Mouse (Mus musculus): ENCODE results near the gene Acaca. TPM values are rescaled to one million over a fixed set of nuclear protein-coding genes. Genes with fewer than 3 reads are reported as not detected.
A peak's percentile ranks its signal among the peaks of the same experiment; 100 is the strongest.

Acaca gene
- polyA plus RNA-seq, 1 experiment from 2014 or later: 5.5 TPM

DNA sequence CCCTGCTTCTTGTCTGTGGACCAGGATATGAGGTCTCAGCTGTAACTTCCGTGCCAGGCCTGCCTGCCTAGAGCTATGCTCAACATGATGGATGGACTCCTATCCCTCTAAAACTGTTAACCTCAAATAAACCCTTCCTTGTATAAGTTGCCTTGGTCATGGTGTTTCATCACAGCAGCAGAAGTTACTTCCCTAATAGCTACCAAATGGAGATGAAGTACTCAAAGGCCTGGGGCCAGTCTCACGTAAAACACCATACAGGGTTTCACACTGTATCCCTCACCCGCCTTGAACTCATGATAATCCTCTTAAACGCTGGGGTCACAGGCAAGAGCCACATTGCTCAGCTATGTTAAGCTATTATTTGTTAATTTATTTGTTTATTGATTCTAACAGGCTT is 12.0 kb upstream of the Acaca start:
- no peak overlapping the region for H3K4me3 ChIP-seq (replicated peaks; ENCODE audit: low read depth, low read length)
- no peak for TF ChIP-seq CTCF (IDR thresholded peaks at IDR 0.05; ENCODE audit: low read depth)
- no peaks in the 10 kb centered on the region for H3K9me3 ChIP-seq (replicated peaks; ENCODE audit: low read length)
- H3K27ac ChIP-seq: no peak overlapping the region
- H3K9ac ChIP-seq (ENCODE audit: low read depth, low read length): no peak overlapping the region
- peaks cover 35% of the 10 kb centered on the region for H3K36me3 ChIP-seq (ENCODE audit: insufficient read depth, low read length)
- H3K4me1 ChIP-seq (replicated peaks; ENCODE audit: insufficient read depth, low read length): no peaks in the 10 kb centered on the region
- no peak for ATAC-seq (replicated peaks; ENCODE audit: low FRiP score, low read depth)
- DNase-seq (ENCODE audit: low spot score): no peak
- no peaks in the 10 kb centered on the region for H3K27me3 ChIP-seq (ENCODE audit: insufficient read depth, low read length)
- 95% methylated on average over 4 of the region's 4 CpGs for WGBS
- no peak overlapping the region for H3K4me2 ChIP-seq (ENCODE audit: low read length)

DNA sequence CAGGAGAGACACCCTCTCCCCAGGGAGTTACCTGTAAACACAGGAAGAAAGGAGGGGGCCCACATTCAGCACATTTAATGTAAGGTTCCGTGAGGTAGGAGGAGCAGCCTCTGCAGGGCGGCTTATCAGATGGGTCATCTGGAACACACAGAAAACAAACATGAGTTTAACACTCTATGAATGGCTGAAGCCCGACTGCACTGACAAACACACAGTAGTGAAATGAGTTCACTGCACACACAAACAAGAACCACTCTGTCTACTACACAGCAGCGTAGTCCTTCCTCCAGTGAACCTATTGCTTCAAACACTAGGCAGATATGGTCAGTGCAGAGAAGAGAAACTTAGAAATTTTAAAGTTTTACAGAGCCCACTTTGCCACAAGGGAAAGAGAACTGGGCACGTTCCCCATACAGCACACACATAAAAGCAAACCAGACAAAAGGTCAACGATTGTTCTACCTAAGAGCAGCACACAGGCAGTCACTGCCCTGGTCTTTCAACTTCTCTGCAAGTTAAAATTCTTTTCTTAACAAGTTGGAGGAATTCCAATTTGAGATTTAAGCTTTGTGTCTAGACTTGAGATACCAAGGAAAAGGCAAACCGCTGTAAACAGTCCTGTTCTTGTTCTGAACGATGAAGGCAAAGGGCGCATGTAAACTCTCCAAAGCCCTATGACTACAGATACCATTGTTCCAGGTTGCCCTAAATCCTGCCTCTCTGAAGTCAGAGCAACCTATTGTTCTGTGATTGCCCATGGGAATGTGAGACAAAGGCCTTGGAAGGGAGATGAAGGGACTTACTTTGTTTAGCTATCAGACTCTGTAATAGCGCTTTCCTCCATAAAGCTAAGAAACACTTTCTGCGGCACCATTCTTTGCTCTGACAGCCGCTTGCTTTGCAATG is 8.2 kb upstream of the Acaca start:
- DNase-seq (ENCODE audit: low spot score) (no peak), ATAC-seq (replicated peaks; ENCODE audit: low FRiP score, low read depth) (no peak)
- H3K27me3 ChIP-seq (ENCODE audit: insufficient read depth, low read length): no peaks in the 10 kb centered on the region
- no peak for TF ChIP-seq CTCF (IDR thresholded peaks at IDR 0.05; ENCODE audit: low read depth)
- H3K4me1 ChIP-seq (replicated peaks; ENCODE audit: insufficient read depth, low read length): no peaks in the 10 kb centered on the region
- H3K4me2 ChIP-seq (ENCODE audit: low read length): no peak overlapping the region
- 78% methylated on average over 12 of the region's 12 CpGs for WGBS
- no peak overlapping the region for H3K27ac ChIP-seq
- H3K4me3 ChIP-seq (replicated peaks; ENCODE audit: low read depth, low read length): no peak overlapping the region
- H3K9ac ChIP-seq (ENCODE audit: low read depth, low read length): no peak overlapping the region
- no peaks in the 10 kb centered on the region for H3K9me3 ChIP-seq (replicated peaks; ENCODE audit: low read length)
- peaks cover 35% of the 10 kb centered on the region for H3K36me3 ChIP-seq (ENCODE audit: insufficient read depth, low read length)

DNA sequence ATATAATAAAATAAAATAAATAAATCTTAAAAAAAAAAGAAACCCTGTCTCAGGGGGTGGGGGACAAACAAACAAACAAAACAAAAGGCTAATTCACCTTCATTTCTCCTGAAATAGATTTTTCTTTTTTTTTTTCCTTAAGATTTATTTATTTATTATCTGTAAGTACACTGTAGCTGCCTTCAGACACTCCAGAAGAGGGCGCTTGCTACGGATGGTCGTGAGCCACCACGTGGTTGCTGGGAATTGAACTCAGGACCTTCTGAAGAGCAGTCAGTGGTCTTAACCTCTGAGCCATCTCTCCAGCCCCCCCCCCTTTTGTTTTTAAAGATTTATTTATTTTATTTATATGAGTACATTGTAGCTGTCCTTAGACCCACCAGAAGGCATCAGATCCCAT is 1.5 kb upstream of the Acaca start:
- H3K4me3 ChIP-seq (replicated peaks; ENCODE audit: low read depth, low read length): no peak overlapping the region
- 77% methylated on average over 4 of the region's 4 CpGs for WGBS
- DNase-seq (ENCODE audit: low spot score) (no peak), ATAC-seq (replicated peaks; ENCODE audit: low FRiP score, low read depth) (no peak)
- H3K27ac ChIP-seq: no peak overlapping the region
- no peak overlapping the region for H3K4me2 ChIP-seq (ENCODE audit: low read length)
- H3K9me3 ChIP-seq (replicated peaks; ENCODE audit: low read length): no peaks in the 10 kb centered on the region
- peak; percentile 32 for TF ChIP-seq CTCF (IDR thresholded peaks at IDR 0.05; ENCODE audit: low read depth)
- H3K36me3 ChIP-seq (ENCODE audit: insufficient read depth, low read length): no peaks in the 10 kb centered on the region
- H3K4me1 ChIP-seq (replicated peaks; ENCODE audit: insufficient read depth, low read length): no peaks in the 10 kb centered on the region
- H3K9ac ChIP-seq (ENCODE audit: low read depth, low read length): no peak overlapping the region
- H3K27me3 ChIP-seq (ENCODE audit: insufficient read depth, low read length): no peaks in the 10 kb centered on the region

DNA sequence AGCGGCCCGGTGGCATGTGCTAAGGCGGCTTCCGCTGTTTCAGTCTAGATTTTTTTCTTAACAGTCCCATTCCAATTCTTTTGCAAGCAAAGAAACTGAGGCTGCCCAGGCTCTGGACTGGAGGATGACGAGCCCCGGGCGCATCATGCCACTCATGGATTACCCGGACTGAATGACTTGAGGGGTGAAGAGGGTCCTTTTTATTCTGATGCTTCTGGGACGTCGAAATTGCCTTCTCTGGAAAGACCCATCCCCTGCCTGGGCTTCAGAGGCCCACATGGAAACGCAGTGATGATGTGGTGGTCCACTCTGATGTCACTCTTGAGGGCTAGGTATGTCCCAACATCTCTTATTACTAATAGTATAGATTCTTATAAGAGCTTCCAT is 320 bp downstream of the Acaca start:
- Histone ChIP-seq H3K36me3 (ENCODE audit: insufficient read depth, low read length) (no peaks in the 10 kb centered on the region), H3K27me3 (ENCODE audit: insufficient read depth, low read length) (no peaks in the 10 kb centered on the region), H3K9ac (ENCODE audit: low read depth, low read length) (peak overlapping the region; percentile 76), H3K4me1 (replicated peaks; ENCODE audit: insufficient read depth, low read length) (no peaks in the 10 kb centered on the region), H3K27ac (no peak overlapping the region), H3K4me3 (replicated peaks; ENCODE audit: low read depth, low read length) (peak overlapping the region; percentile 80), H3K4me2 (ENCODE audit: low read length) (peak overlapping the region; percentile 74), H3K9me3 (replicated peaks; ENCODE audit: low read length) (no peaks in the 10 kb centered on the region)
- 0 out of 2 replicates have a peak, but pooled peaks have one; percentile 0 for TF ChIP-seq CTCF (IDR thresholded peaks at IDR 0.05; ENCODE audit: low read depth)
- 5% methylated on average over 11 of the region's 11 CpGs for WGBS
- ATAC-seq (replicated peaks; ENCODE audit: low FRiP score, low read depth): no peak
- DNase-seq (ENCODE audit: low spot score): peak; percentile 4

DNA sequence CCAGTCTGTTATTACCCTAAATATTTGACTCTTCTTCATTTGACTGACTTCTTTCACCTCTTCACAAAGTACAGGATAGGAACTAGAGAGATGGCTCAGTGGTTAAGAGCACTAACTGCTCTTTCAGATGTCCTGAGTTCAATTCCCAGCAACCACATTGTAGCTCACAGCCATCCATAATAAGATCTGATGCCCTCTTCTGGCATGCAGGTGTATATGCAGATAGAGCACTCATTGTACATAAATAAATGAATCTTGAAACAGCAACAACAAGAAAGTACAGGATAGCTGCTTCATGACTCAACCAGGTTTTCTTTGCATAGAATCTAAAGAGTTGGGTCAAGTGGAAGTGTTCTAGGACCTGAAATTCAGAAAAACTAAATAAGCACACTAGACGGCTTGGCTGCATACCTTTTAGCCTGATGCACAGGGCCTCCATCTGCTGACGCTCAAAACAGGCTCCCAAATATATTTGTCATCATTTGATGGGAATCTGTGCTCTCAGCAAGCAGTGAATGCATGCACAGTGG is 4.9 kb downstream of the Acaca start:
- Histone ChIP-seq H3K4me2 (ENCODE audit: low read length) (no peak overlapping the region), H3K27ac (no peak overlapping the region), H3K4me3 (replicated peaks; ENCODE audit: low read depth, low read length) (no peak overlapping the region), H3K36me3 (ENCODE audit: insufficient read depth, low read length) (no peaks in the 10 kb centered on the region), H3K9ac (ENCODE audit: low read depth, low read length) (no peak overlapping the region), H3K27me3 (ENCODE audit: insufficient read depth, low read length) (no peaks in the 10 kb centered on the region), H3K9me3 (replicated peaks; ENCODE audit: low read length) (no peaks in the 10 kb centered on the region), H3K4me1 (replicated peaks; ENCODE audit: insufficient read depth, low read length) (no peaks in the 10 kb centered on the region)
- TF ChIP-seq CTCF (IDR thresholded peaks at IDR 0.05; ENCODE audit: low read depth): peak; percentile 36; the same call in 1 of the 2 replicates
- ATAC-seq (replicated peaks; ENCODE audit: low FRiP score, low read depth) (no peak), DNase-seq (ENCODE audit: low spot score) (no peak)
- WGBS: 85% methylated on average over 2 of the region's 2 CpGs

DNA sequence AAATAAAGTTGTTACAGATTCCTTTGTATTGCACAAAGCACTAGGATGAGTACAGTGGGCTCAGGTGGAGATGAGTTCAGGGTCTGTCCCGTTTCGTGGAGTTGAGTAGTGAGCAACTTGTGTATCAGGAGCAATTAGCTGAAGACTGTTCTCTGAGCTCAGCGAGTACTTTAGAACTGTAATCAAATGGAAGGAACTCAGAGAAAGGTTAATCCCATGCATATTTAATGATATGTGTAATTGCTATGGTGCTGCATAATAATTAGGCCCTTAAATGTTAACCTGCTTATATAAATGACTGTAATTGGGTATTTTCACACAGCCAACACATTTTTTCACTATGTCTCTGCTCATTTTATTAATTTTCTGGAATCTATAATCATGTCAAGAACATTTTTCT is 7.0 kb downstream of the Acaca start:
- Histone ChIP-seq H3K27ac (no peak overlapping the region), H3K27me3 (ENCODE audit: insufficient read depth, low read length) (no peaks in the 10 kb centered on the region), H3K36me3 (ENCODE audit: insufficient read depth, low read length) (no peaks in the 10 kb centered on the region), H3K4me2 (ENCODE audit: low read length) (no peak overlapping the region), H3K4me3 (replicated peaks; ENCODE audit: low read depth, low read length) (no peak overlapping the region), H3K9ac (ENCODE audit: low read depth, low read length) (no peak overlapping the region), H3K9me3 (replicated peaks; ENCODE audit: low read length) (no peaks in the 10 kb centered on the region), H3K4me1 (replicated peaks; ENCODE audit: insufficient read depth, low read length) (no peaks in the 10 kb centered on the region)
- WGBS: 74% methylated on average over 3 of the region's 3 CpGs
- no peak for ATAC-seq (replicated peaks; ENCODE audit: low FRiP score, low read depth)
- TF ChIP-seq CTCF (IDR thresholded peaks at IDR 0.05; ENCODE audit: low read depth): no peak
- DNase-seq (ENCODE audit: low spot score): no peak

Measured in kidney, postnatal 0 days (tissue).